Mouse (Mus musculus): ENCODE measurements around the gene Cep95. TPM values are rescaled to one million over a fixed set of nuclear protein-coding genes. Genes with fewer than 3 reads are reported as not detected.
A peak's percentile ranks its signal among the peaks of the same experiment; 100 is the strongest.
"Not testable (repeated sequence)": the region's sequence is repeated elsewhere in the genome, so short reads cannot be mapped to it uniquely, and the experiment has no call there.

Cep95 gene
- 19.4 and 22.5 TPM in 2 replicates for polyA plus RNA-seq (2014; fragmentation: Nextera tagmentation; extraction: Ambion mirVana)

- Histone ChIP-seq H3K4me1 (replicated peaks; ENCODE audit: control insufficient read depth, insufficient read depth, low read length) (0 out of 2 replicates have a peak, but pooled peaks cover 2% of the 10 kb centered on the region), H3K9me3 (ENCODE audit: control insufficient read depth, low read length) (no peaks in the 10 kb centered on the region), H3K27ac (ENCODE audit: low read depth, low read length) (peak within 1 kb of the TSS; percentile 98), H3K36me3 (ENCODE audit: control insufficient read depth, insufficient read depth, low read length) (peaks cover 5% of the 10 kb centered on the region; the same call in 1 of the 2 replicates), H3K9ac (ENCODE audit: low read depth, low read length) (peak within 1 kb of the TSS; percentile 100), H3K4me2 (replicated peaks; ENCODE audit: low read depth, low read length) (peak within 1 kb of the TSS; percentile 62), H3K27me3 (ENCODE audit: control insufficient read depth, insufficient read depth, low read length) (no peaks in the 10 kb centered on the region), H3K4me3 (ENCODE audit: low read depth, low read length) (peak within 1 kb of the TSS; percentile 98)
- DNase-seq (ENCODE audit: low spot score): peak; percentile 96
- peak; percentile 93 for ATAC-seq (ENCODE audit: low FRiP score)
- under 1% methylated on average over 58 of the region's 58 CpGs for WGBS
Observed at GRCm38 (mm10) chr11:106788775-106789459, at the start of gene Cep95, which contains the start of gene Ddx5. TSS of gene Cep95 (plus strand) at chr11:106789252. TSS of gene Ddx5 (minus strand) at chr11:106789185.

GRCm38 (mm10) chr11:106740724-106741123, 48.3 kb upstream of the Cep95 start:
- ATAC-seq (ENCODE audit: low FRiP score); H3K36me3 ChIP-seq (ENCODE audit: control insufficient read depth, insufficient read depth, low read length); H3K27ac ChIP-seq (ENCODE audit: low read depth, low read length); H3K9ac ChIP-seq (ENCODE audit: low read depth, low read length); H3K4me2 ChIP-seq (replicated peaks; ENCODE audit: low read depth, low read length); H3K4me3 ChIP-seq (ENCODE audit: low read depth, low read length); H3K9me3 ChIP-seq (ENCODE audit: control insufficient read depth, low read length); H3K27me3 ChIP-seq (ENCODE audit: control insufficient read depth, insufficient read depth, low read length); H3K4me1 ChIP-seq (replicated peaks; ENCODE audit: control insufficient read depth, insufficient read depth, low read length); DNase-seq (ENCODE audit: low spot score): not testable (repeated sequence)
- 96% methylated on average over 5 of the region's 8 CpGs for WGBS

DNA sequence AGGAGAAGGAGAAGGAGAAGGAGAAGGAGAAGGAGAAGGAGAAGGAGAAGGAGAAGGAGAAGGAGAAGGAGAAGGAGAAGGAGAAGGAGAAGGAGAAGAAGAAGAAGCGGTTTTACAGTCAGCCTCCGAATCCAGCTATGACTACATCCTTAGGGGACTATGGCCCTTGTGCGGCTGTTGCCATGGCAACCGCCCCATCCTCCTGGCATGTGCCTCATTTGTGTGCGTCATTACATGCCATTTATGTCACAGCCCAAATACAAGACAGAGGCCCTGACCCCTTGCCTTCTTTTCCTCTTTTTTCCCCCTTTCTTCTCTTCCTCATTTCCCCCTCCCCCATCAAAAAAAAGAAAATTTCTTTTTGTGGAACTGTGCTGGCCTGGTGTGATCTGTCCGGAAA, 47.8 kb upstream of the Cep95 start:
- DNase-seq (ENCODE audit: low spot score) (peak; percentile 77), ATAC-seq (ENCODE audit: low FRiP score) (0 out of 2 replicates have a peak, but pooled peaks have one; percentile 51)
- Histone ChIP-seq H3K36me3 (ENCODE audit: control insufficient read depth, insufficient read depth, low read length) (no peaks in the 10 kb centered on the region), H3K4me3 (ENCODE audit: low read depth, low read length) (no peak overlapping the region), H3K4me2 (replicated peaks; ENCODE audit: low read depth, low read length) (no peak overlapping the region), H3K27ac (ENCODE audit: low read depth, low read length) (no peak overlapping the region), H3K27me3 (ENCODE audit: control insufficient read depth, insufficient read depth, low read length) (0 out of 2 replicates have a peak, but pooled peaks cover 2% of the 10 kb centered on the region), H3K9me3 (ENCODE audit: control insufficient read depth, low read length) (no peaks in the 10 kb centered on the region), H3K9ac (ENCODE audit: low read depth, low read length) (no peak overlapping the region), H3K4me1 (replicated peaks; ENCODE audit: control insufficient read depth, insufficient read depth, low read length) (peaks cover 8% of the 10 kb centered on the region)
- WGBS: 43% methylated on average over 6 of the region's 6 CpGs

DNA sequence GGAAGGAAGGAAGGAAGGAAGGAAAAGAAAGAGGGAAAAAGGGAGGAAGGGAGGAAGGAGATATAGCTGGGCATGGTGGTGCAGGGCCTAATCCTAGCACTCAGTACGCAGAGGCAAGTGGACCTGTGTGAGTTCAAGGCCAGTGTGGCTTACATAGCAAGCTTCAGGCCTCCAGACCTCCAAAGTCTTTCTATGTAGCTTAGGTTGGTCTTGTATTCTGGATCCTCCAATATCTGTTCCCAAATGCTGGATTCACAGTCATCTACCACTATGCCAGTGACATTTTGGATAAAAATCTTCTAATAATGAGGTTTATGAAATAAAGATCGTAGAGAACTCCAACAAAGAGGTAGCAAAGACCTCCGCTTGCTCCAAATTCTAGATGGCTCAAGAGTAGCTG, 47.2 kb upstream of the Cep95 start:
- H3K4me2 ChIP-seq (replicated peaks; ENCODE audit: low read depth, low read length): no peak overlapping the region
- H3K27me3 ChIP-seq (ENCODE audit: control insufficient read depth, insufficient read depth, low read length): 0 out of 2 replicates have a peak, but pooled peaks cover 2% of the 10 kb centered on the region
- no peak overlapping the region for H3K9ac ChIP-seq (ENCODE audit: low read depth, low read length)
- no peak overlapping the region for H3K27ac ChIP-seq (ENCODE audit: low read depth, low read length)
- no peaks in the 10 kb centered on the region for H3K36me3 ChIP-seq (ENCODE audit: control insufficient read depth, insufficient read depth, low read length)
- peaks cover 4% of the 10 kb centered on the region; the same call in 1 of the 2 replicates for H3K4me1 ChIP-seq (replicated peaks; ENCODE audit: control insufficient read depth, insufficient read depth, low read length)
- no peaks in the 10 kb centered on the region for H3K9me3 ChIP-seq (ENCODE audit: control insufficient read depth, low read length)
- no peak overlapping the region for H3K4me3 ChIP-seq (ENCODE audit: low read depth, low read length)
- 90% methylated on average over 3 of the region's 3 CpGs for WGBS
- no peak for ATAC-seq (ENCODE audit: low FRiP score)
- no peak for DNase-seq (ENCODE audit: low spot score)

- no peak overlapping the region for H3K27ac ChIP-seq (ENCODE audit: low read depth, low read length)
- H3K9ac ChIP-seq (ENCODE audit: low read depth, low read length): no peak overlapping the region
- no peak overlapping the region for H3K4me3 ChIP-seq (ENCODE audit: low read depth, low read length)
- WGBS: 56% methylated on average over 6 of the region's 6 CpGs
- no peak overlapping the region for H3K4me2 ChIP-seq (replicated peaks; ENCODE audit: low read depth, low read length)
- DNase-seq (ENCODE audit: low spot score) (peak; percentile 51), ATAC-seq (ENCODE audit: low FRiP score) (no peak)
- H3K27me3 ChIP-seq (ENCODE audit: control insufficient read depth, insufficient read depth, low read length): 0 out of 2 replicates have a peak, but pooled peaks cover 2% of the 10 kb centered on the region
- H3K4me1 ChIP-seq (replicated peaks; ENCODE audit: control insufficient read depth, insufficient read depth, low read length): no peaks in the 10 kb centered on the region
- no peaks in the 10 kb centered on the region for H3K36me3 ChIP-seq (ENCODE audit: control insufficient read depth, insufficient read depth, low read length)
- no peaks in the 10 kb centered on the region for H3K9me3 ChIP-seq (ENCODE audit: control insufficient read depth, low read length)
Observed at GRCm38 (mm10) chr11:106742388-106742841, 46.6 kb upstream of the Cep95 start.

DNA sequence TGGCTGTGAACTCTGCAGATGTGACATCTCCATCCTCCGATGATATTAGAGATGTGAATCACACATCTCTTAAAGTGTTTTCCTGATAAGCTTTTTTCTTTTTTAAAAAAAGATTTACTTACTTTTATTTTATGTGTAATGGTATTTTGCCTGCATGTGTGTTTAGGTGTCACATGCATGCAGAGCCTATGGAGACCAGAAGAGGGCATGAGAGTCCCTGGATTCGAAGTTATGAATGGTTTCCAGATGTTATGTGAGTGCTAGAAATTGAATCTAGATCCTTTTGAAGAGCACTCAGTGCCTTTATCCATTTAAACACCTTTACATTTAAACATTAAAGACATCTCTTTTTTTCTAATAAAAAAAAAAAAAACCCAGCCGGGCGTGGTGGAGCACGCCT, 44.1 kb upstream of the Cep95 start:
- H3K4me2 ChIP-seq (replicated peaks; ENCODE audit: low read depth, low read length): no peak overlapping the region
- no peak overlapping the region for H3K4me3 ChIP-seq (ENCODE audit: low read depth, low read length)
- no peaks in the 10 kb centered on the region for H3K9me3 ChIP-seq (ENCODE audit: control insufficient read depth, low read length)
- H3K4me1 ChIP-seq (replicated peaks; ENCODE audit: control insufficient read depth, insufficient read depth, low read length): no peaks in the 10 kb centered on the region
- ATAC-seq (ENCODE audit: low FRiP score) (no peak), DNase-seq (ENCODE audit: low spot score) (no peak)
- H3K27me3 ChIP-seq (ENCODE audit: control insufficient read depth, insufficient read depth, low read length): 0 out of 2 replicates have a peak, but pooled peaks cover 2% of the 10 kb centered on the region
- H3K9ac ChIP-seq (ENCODE audit: low read depth, low read length): no peak overlapping the region
- WGBS: 89% methylated on average over 5 of the region's 5 CpGs
- H3K27ac ChIP-seq (ENCODE audit: low read depth, low read length): no peak overlapping the region
- no peaks in the 10 kb centered on the region for H3K36me3 ChIP-seq (ENCODE audit: control insufficient read depth, insufficient read depth, low read length)

- not testable (repeated sequence) for H3K9me3 ChIP-seq (ENCODE audit: control insufficient read depth, low read length); H3K36me3 ChIP-seq (ENCODE audit: control insufficient read depth, insufficient read depth, low read length); H3K27me3 ChIP-seq (ENCODE audit: control insufficient read depth, insufficient read depth, low read length); H3K27ac ChIP-seq (ENCODE audit: low read depth, low read length); DNase-seq (ENCODE audit: low spot score); H3K4me3 ChIP-seq (ENCODE audit: low read depth, low read length); H3K4me1 ChIP-seq (replicated peaks; ENCODE audit: control insufficient read depth, insufficient read depth, low read length); H3K9ac ChIP-seq (ENCODE audit: low read depth, low read length); H3K4me2 ChIP-seq (replicated peaks; ENCODE audit: low read depth, low read length); ATAC-seq (ENCODE audit: low FRiP score)
- 96% methylated on average over 7 of the region's 7 CpGs for WGBS
Observed at GRCm38 (mm10) chr11:106749557-106750120, 39.4 kb upstream of the Cep95 start.

DNA sequence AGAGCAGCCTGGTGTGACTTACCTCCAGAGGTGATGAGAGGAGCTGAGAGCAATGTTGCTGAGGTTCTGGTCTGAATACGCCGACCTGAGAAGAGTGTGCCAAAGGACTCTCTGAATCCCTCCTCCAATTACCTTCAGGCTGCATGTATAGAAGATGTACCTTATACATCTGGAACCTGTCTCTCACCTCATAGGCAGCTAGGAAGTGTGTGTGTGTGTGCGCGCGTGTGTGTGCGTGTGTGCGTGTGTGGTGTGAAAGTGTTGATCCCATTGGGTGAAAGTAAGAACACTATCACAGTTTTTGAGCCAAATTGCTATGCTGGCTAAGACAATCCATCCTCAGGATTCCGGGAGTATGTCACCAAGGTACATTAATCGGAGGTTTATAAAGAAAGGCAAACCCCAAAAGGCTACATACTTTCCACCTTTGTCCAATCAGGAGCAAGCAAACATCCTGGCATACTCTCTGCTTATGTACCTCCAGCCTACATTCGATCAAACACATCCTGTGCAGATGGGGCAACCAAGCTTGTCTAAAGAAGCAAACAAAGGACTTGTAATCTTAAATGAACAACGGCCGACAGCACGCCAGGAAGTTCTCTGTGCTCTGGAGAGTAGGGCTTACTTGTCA, 38.8 kb upstream of the Cep95 start, which contains the start of gene Pecam1:
Pecam1 (minus strand) TSS at position 508 of the 631 bp plus-strand sequence.
- H3K4me1 ChIP-seq (replicated peaks; ENCODE audit: control insufficient read depth, insufficient read depth, low read length): no peaks in the 10 kb centered on the region
- H3K9ac ChIP-seq (ENCODE audit: low read depth, low read length): no peak within 1 kb of the TSS
- WGBS: 90% methylated on average over 13 of the region's 13 CpGs
- no peaks in the 10 kb centered on the region for H3K36me3 ChIP-seq (ENCODE audit: control insufficient read depth, insufficient read depth, low read length)
- H3K27ac ChIP-seq (ENCODE audit: low read depth, low read length): no peak within 1 kb of the TSS
- ATAC-seq (ENCODE audit: low FRiP score) (no peak), DNase-seq (ENCODE audit: low spot score) (no peak)
- H3K9me3 ChIP-seq (ENCODE audit: control insufficient read depth, low read length): no peaks in the 10 kb centered on the region
- H3K27me3 ChIP-seq (ENCODE audit: control insufficient read depth, insufficient read depth, low read length): no peaks in the 10 kb centered on the region
- H3K4me2 ChIP-seq (replicated peaks; ENCODE audit: low read depth, low read length): no peak within 1 kb of the TSS
- H3K4me3 ChIP-seq (ENCODE audit: low read depth, low read length): no peak within 1 kb of the TSS

Data from hindbrain, embryonic 11.5 days (tissue).